13 mouse cellular contexts compared by ENCODE assay signal in the genomic region with DNA sequence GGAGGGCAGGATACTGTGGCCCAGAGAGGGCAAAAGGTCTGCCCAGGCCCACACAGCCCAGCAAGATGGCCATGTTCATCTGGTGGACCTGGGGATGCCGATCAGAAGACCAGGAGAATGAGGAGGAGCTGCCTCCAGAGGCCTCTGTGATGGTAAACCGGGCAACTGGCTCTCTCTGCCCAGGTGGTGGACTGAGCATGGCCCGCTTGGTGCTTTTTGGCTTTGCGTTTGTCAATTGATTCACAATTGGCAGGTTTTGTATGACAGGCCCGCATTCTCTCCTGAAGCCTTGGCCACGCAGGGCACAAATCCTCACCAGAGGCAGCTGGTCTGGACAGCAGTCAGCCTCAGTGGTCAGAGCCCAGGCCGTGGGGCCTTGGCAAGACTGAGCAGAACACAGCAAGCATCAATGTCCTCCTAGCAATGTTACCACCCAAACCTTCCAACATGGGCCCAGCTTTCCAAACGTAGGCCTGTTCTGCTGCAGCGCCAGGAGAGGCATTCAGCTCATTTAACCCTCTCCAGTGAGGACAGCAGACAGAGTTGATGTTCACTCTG. TPM values are rescaled to one million over a fixed set of nuclear protein-coding genes. Genes with fewer than 3 reads are reported as not detected.
A peak's percentile ranks its signal among the peaks of the same experiment; 100 is the strongest.
DNase-seq lines count a peak whose midpoint lies in the region; ATAC-seq and TF ChIP-seq lines count a peak whose summit lies in the region.
"Had no signal": no experiment of that assay in that cellular context is flagged by ENCODE, and none has a peak within 500 bp of the region (broad histone marks: within the 10 kb centered on the region; RNA-seq: fewer than 3 reads in every experiment).

No protein-coding gene starts in this region.

- H3K4me3 ChIP-seq in gastrocnemius, adult 2 months = no peak overlapping the region
- H3K4me3 ChIP-seq in lung, embryonic 14.5 days (ENCODE audit: low read depth, low read length) = peak overlapping the region; percentile 88; the same call in 1 of the 2 replicates
- no peak overlapping the region for H3K4me3 ChIP-seq in hindbrain, embryonic 13.5 days
- no peak overlapping the region for H3K4me3 ChIP-seq in midbrain, embryonic 16.5 days (ENCODE audit: low read depth, low read length)

- H3K4me1 ChIP-seq in lung, embryonic 14.5 days (ENCODE audit: insufficient read depth) = peaks cover 20% of the 10 kb centered on the region
- peaks cover 44% of the 10 kb centered on the region for H3K4me1 ChIP-seq in hindbrain, embryonic 13.5 days (replicated peaks)
- H3K4me1 ChIP-seq in midbrain, embryonic 16.5 days (ENCODE audit: control insufficient read depth, insufficient read depth, low read length) = peaks cover 35% of the 10 kb centered on the region

- peaks cover 10% of the 10 kb centered on the region for H3K36me3 ChIP-seq in lung, embryonic 14.5 days (ENCODE audit: insufficient read depth)
- peaks cover 7% of the 10 kb centered on the region for H3K36me3 ChIP-seq in hindbrain, embryonic 13.5 days
- H3K36me3 ChIP-seq in midbrain, embryonic 16.5 days (ENCODE audit: control insufficient read depth, insufficient read depth, low read length) = no peaks in the 10 kb centered on the region

- no peaks in the 10 kb centered on the region for H3K9me3 ChIP-seq in lung, embryonic 14.5 days (ENCODE audit: low read depth, low read length)
- H3K9me3 ChIP-seq in hindbrain, embryonic 13.5 days = no peaks in the 10 kb centered on the region
- no peaks in the 10 kb centered on the region for H3K9me3 ChIP-seq in midbrain, embryonic 16.5 days (replicated peaks; ENCODE audit: control insufficient read depth, low read length, poor library complexity, severe bottlenecking)
- H3K9me3 ChIP-seq: intestine, embryonic 15.5 days had no signal

- no peak for TF ChIP-seq CTCF in gastrocnemius, adult 2 months (IDR thresholded peaks at IDR 0.05)
- TF ChIP-seq CTCF in lung, embryonic 14.5 days (IDR thresholded peaks at IDR 0.05; ENCODE audit: low read depth) = no peak

- H3K27me3 ChIP-seq in lung, embryonic 14.5 days (ENCODE audit: insufficient read depth, low read length) = no peaks in the 10 kb centered on the region
- no peaks in the 10 kb centered on the region for H3K27me3 ChIP-seq in hindbrain, embryonic 13.5 days
- no peaks in the 10 kb centered on the region for H3K27me3 ChIP-seq in midbrain, embryonic 16.5 days (ENCODE audit: control insufficient read depth, insufficient read depth, low read depth, low read length)
- H3K27me3 ChIP-seq: intestine, embryonic 15.5 days; Patski had no signal

- no peak for DNase-seq in gastrocnemius, adult 2 months
- no peak for DNase-seq in gastrocnemius, adult 18-20 months (ENCODE audit: low spot score)
- no peak for DNase-seq in lung, embryonic 14.5 days
- DNase-seq in lung, adult 18-20 months = no peak
- DNase-seq: adrenal gland, postnatal 14 days; cerebellum, adult 18-20 months; lung, postnatal 36 days had no signal

- H3K4me2 ChIP-seq in lung, embryonic 14.5 days = peak overlapping the region; percentile 65; the same call in 1 of the 2 replicates
- peak overlapping the region; percentile 61 for H3K4me2 ChIP-seq in hindbrain, embryonic 13.5 days
- H3K4me2 ChIP-seq in midbrain, embryonic 16.5 days (ENCODE audit: low read length) = no peak overlapping the region; the same call in 1 of the 2 replicates

- H3K9ac ChIP-seq in lung, embryonic 14.5 days = no peak overlapping the region; the same call in 1 of the 2 replicates
- H3K9ac ChIP-seq in hindbrain, embryonic 13.5 days = peak overlapping the region; percentile 100; the same call in 1 of the 2 replicates
- H3K9ac ChIP-seq in midbrain, embryonic 16.5 days (ENCODE audit: low read depth, low read length) = peak overlapping the region; percentile 46; the same call in 1 of the 2 replicates

- no peak for ATAC-seq in lung, embryonic 14.5 days (ENCODE audit: insufficient read depth)
- no peak for ATAC-seq in hindbrain, embryonic 13.5 days (ENCODE audit: low FRiP score)
- ATAC-seq in midbrain, embryonic 16.5 days = no peak
- no peak for ATAC-seq in CD4-positive, CD25-positive, alpha-beta regulatory T cell, adult 4 months
- no peak for ATAC-seq in frontal cortex, adult (ENCODE audit: low TSS enrichment)
- ATAC-seq: Patski had no signal

- 79% methylated on average over 9 of the region's 9 CpGs for WGBS in lung, embryonic 14.5 days
- 82% methylated on average over 9 of the region's 9 CpGs for WGBS in hindbrain, embryonic 13.5 days
- 78% methylated on average over 9 of the region's 9 CpGs for WGBS in midbrain, embryonic 16.5 days

- intact Hi-C loops in gastrocnemius, adult 2 months (cut with DNase I) = no loop called here

- peak overlapping the region; percentile 99 for H3K27ac ChIP-seq in gastrocnemius, adult 2 months
- H3K27ac ChIP-seq in lung, embryonic 14.5 days (ENCODE audit: low read depth) = no peak overlapping the region
- no peak overlapping the region for H3K27ac ChIP-seq in hindbrain, embryonic 13.5 days
- no peak overlapping the region for H3K27ac ChIP-seq in midbrain, embryonic 16.5 days (ENCODE audit: low read length)

RNA-seq across cellular contexts. Expression of a gene that starts 12.3 kb away (rescaled TPM):
- 10 to 100 TPM; 41.8 to 61.4 TPM for total RNA-seq in gastrocnemius, adult 2 months (2021)
- total RNA-seq in gastrocnemius, adult 18-20 months (2021) = 10 to 100 TPM; 45.4 to 48.0 TPM
- 93.2 and 99.6 TPM in 2 replicates for polyA plus RNA-seq in lung, embryonic 14.5 days (2014; fragmentation: Nextera tagmentation; extraction: Ambion mirVana)
- 231 and 245 TPM in 2 replicates for polyA plus RNA-seq in hindbrain, embryonic 13.5 days (2015; fragmentation: Nextera tagmentation; extraction: Ambion mirVana)
- polyA plus RNA-seq in midbrain, embryonic 16.5 days (2015; fragmentation: Nextera tagmentation; extraction: Ambion mirVana) = 193 and 218 TPM in 2 replicates
- 1 to 10 TPM; 3.1 to 6.2 TPM for polyA plus RNA-seq in CD4-positive, CD25-positive, alpha-beta regulatory T cell, adult 4 months (2017; shearing (Covaris generic))

RNA-seq across cellular contexts. Expression of a gene that starts 39.7 kb away (rescaled TPM):
- total RNA-seq in gastrocnemius, adult 2 months (2021) = 10 to 100 TPM; 26.1 to 36.7 TPM
- total RNA-seq in gastrocnemius, adult 18-20 months (2021) = 10 to 100 TPM; 23.6 to 31.2 TPM
- 77.3 and 78.3 TPM in 2 replicates for polyA plus RNA-seq in lung, embryonic 14.5 days (2014; fragmentation: Nextera tagmentation; extraction: Ambion mirVana)
- 37.7 and 39.2 TPM in 2 replicates for polyA plus RNA-seq in hindbrain, embryonic 13.5 days (2015; fragmentation: Nextera tagmentation; extraction: Ambion mirVana)
- 42.5 and 43.2 TPM in 2 replicates for polyA plus RNA-seq in midbrain, embryonic 16.5 days (2015; fragmentation: Nextera tagmentation; extraction: Ambion mirVana)
- polyA plus RNA-seq in CD4-positive, CD25-positive, alpha-beta regulatory T cell, adult 4 months (2017; shearing (Covaris generic)) = 10 to 100 TPM in 1 of 2 experiments, 1 to 10 TPM in 1; 9.6 to 12.5 TPM

Comparison
In these comparisons a context has a peak if more than half of its experiments do, and no peak if none do; other contexts are left out.
1. RNA of a gene that starts 12.3 kb away (polyA plus RNA-seq): 231 to 245 TPM in hindbrain, embryonic 13.5 days, 193 to 218 TPM in midbrain, embryonic 16.5 days and 93.2 to 99.6 TPM in lung, embryonic 14.5 days; 3.1 to 6.2 TPM in CD4-positive, CD25-positive, alpha-beta regulatory T cell, adult 4 months; every median in the first group is over 10 times any median in the second.